Mouse (Mus musculus) neural tube, embryonic 14.5 days (tissue): Measurements from ENCODE around the gene Slc22a14. TPM values are rescaled to one million over a fixed set of nuclear protein-coding genes. Genes with fewer than 3 reads are reported as not detected.

Experiments used
- ATAC-seq: fragments of 200-750 bp; cut with Nextera tagmentation; 2 replicates; pipeline ENCODE4 v1.8.0; 2017; ENCODE audit warnings: low read depth, mild to moderate bottlenecking, moderate TSS enrichment, moderate library complexity
- H3K27ac ChIP-seq: fragments of 300-500 bp; sonication (generic); 2 replicates; pipeline ENCODE4 v1.5.1; 2014; ENCODE audit warnings: low read depth, mild to moderate bottlenecking, control low read depth, low read length, moderate library complexity, mixed read lengths
- H3K27me3 ChIP-seq: fragments of 300-500 bp; sonication (generic); 2 replicates; pipeline ENCODE4 v1.6.1; 2014; ENCODE audit warnings: low read length; ENCODE audit not compliant: control insufficient read depth, insufficient read depth
- H3K36me3 ChIP-seq: fragments of 300-500 bp; sonication (generic); 2 replicates; pipeline ENCODE4 v1.6.1; 2014; ENCODE audit warnings: low read length, mixed read lengths; ENCODE audit not compliant: control insufficient read depth, insufficient read depth
- H3K4me1 ChIP-seq: fragments of 300-500 bp; sonication (generic); 2 replicates; pipeline ENCODE4 v1.6.1; 2014; ENCODE audit warnings: low read length; ENCODE audit not compliant: control insufficient read depth, insufficient read depth
- H3K4me2 ChIP-seq: fragments of 300-500 bp; sonication (generic); 2 replicates; pipeline ENCODE4 v1.6.1; 2014; ENCODE audit warnings: mild to moderate bottlenecking, low read depth, low read length, control low read depth
- H3K4me3 ChIP-seq: fragments of 300-500 bp; sonication (generic); 2 replicates; pipeline ENCODE4 v1.5.1; 2014; ENCODE audit warnings: low read depth, low read length, control low read depth, mixed read lengths
- H3K9ac ChIP-seq: fragments of 300-500 bp; sonication (generic); replicated peaks from 2 replicates; pipeline ENCODE4 v1.6.1; 2014; ENCODE audit warnings: low read depth, mild to moderate bottlenecking, control low read depth, low read length, mixed read lengths
- H3K9me3 ChIP-seq: fragments of 300-500 bp; sonication (generic); 2 replicates; pipeline ENCODE4 v1.6.1; 2016; ENCODE audit warnings: low read length; ENCODE audit not compliant: control insufficient read depth
- WGBS: fragments of 180-500 bp; shearing (Covaris S2); extraction: QIAGEN DNeasy Blood & Tissue Kit; methylation state at CpG from one replicate; pipeline ENCODE4 v1.1.7; 2014; 5-methylcytosine and 5-hydroxymethylcytosine counted together
- polyA plus RNA-seq: library from polyadenylated mRNA; unstranded; fragments of >200 nt; fragmentation: Nextera tagmentation; extraction: Ambion mirVana; gene quantifications from 2 replicates; pipeline ENCODE4 v1.2.1, GENCODE M21; 2014

Gene Slc22a14
- polyA plus RNA-seq, 1 experiment from 2014 or later: not detected

DNA sequence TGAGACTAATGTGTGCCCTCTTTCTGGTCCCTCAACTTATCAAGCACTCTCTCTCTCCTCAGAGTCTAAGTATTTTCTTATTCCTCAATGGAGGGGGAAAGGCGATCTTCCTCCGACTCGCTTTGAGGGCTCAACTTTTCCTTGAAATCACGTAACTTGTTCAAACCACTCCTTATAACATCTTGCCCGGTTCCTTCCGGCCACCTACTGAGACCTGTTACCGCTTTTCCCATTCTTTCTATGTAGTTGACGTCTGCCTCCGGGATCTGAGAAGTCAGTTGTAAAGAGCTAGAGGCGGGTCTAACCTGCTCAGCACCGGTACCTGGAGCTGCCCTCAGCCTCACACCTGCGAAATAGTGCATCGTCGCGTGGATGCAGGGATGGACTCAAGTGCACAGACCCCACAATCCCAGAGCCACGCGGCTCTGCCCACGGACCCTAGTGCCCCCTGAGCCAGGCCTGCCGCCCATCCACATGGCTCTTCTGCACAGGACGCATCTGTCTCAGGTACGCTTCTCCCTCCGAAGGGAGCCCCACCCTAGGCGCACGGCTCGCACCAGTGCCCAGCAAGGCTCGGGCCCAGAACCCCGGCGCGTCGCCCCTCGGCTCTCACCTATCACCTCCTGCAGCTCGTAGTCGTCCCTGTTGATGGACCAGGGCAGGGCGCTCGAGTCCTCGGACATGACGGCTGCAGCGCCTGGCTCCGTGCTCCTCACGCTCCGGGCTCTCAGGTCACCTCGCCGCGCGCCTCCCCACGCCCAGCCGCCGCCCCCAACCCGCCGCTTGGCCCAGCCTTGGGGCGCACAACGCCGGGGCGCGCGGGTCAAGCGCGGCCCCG lies 43.7 kb downstream of the Slc22a14 start:
- WGBS: under 1% methylated on average over 59 of the region's 59 CpGs
- Histone ChIP-seq H3K36me3 (no peaks in the 10 kb centered on the region), H3K27ac (peak overlapping the region; percentile 93), H3K4me2 (peak overlapping the region; percentile 74), H3K9me3 (no peaks in the 10 kb centered on the region), H3K9ac (peak overlapping the region; percentile 72), H3K4me3 (peak overlapping the region; percentile 83), H3K27me3 (peaks cover 4% of the 10 kb centered on the region; the same call in 1 of the 2 replicates), H3K4me1 (peaks cover 11% of the 10 kb centered on the region; the same call in 1 of the 2 replicates)
- ATAC-seq: peak; percentile 38

DNA sequence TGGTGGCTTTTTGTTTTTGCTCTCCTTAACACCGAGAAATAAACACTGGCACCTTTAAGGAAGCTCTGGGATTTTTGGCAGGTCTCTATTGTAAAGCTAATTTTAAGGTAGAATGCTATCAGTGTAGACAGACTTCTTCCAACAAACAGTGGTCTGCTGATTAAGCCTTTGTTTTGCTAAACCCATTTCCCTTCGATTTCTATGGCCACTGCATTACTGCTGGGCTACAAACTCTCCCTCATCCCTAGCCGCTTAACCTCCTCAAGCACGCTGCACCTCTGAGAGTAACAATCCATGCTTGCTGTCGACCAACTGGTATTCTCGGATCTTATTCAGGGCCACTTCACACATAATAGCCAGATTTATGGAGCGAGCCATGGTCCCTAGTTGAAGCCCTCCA lies 44.4 kb downstream of the Slc22a14 start:
- Histone ChIP-seq H3K9ac (peak overlapping the region; percentile 72; the same call in 1 of the 2 replicates), H3K4me2 (peak overlapping the region; percentile 74), H3K27me3 (peaks cover 4% of the 10 kb centered on the region; the same call in 1 of the 2 replicates), H3K4me3 (peak overlapping the region; percentile 83), H3K36me3 (no peaks in the 10 kb centered on the region), H3K4me1 (peaks cover 11% of the 10 kb centered on the region; the same call in 1 of the 2 replicates), H3K9me3 (no peaks in the 10 kb centered on the region), H3K27ac (no peak overlapping the region)
- WGBS: 11% methylated on average over 7 of the region's 7 CpGs
- no peak for ATAC-seq

DNA sequence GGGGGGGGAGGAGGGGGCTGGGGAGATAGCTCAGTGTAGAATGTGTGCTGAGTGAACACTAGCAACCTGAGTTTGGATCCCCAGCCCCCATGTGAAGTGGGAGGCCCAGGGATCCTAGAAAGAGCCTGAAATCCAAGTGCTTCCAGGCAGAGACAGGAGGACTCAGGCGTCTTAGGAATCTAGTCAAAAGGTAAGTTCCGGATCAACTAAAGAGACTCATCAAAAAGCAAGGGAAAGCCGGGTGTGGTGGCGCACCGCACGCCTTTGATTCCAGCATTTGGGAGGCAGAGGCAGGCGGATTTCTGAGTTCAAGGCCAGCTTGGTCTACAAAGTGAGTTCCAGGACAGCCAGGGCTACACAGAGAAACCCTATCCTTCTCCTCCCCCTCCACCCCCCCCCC lies 44.9 kb downstream of the Slc22a14 start:
- WGBS: 91% methylated on average over 7 of the region's 7 CpGs
- Histone ChIP-seq H3K27ac (no peak overlapping the region), H3K4me1 (peaks cover 11% of the 10 kb centered on the region; the same call in 1 of the 2 replicates), H3K36me3 (no peaks in the 10 kb centered on the region), H3K4me3 (no peak overlapping the region), H3K9ac (no peak overlapping the region), H3K27me3 (peaks cover 4% of the 10 kb centered on the region; the same call in 1 of the 2 replicates), H3K4me2 (peak overlapping the region; percentile 74), H3K9me3 (no peaks in the 10 kb centered on the region)
- no peak for ATAC-seq

DNA sequence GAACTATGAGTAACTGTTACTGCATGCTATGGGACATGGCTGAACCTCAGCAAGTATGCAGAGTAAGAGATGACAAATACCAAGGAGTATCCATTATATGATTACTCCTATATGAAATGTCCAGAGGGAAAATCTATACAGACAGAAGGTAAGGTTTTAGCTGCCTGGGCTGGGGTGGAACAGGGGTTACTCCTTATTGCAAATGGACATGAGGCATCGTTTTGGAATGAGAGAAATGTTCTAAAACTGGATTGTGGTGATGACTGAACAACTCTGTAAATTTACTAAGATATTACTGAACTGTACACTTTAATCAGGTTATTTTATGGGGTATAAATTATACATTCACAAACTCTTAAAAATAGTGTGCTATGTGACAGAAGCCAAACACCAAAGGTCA lies 46.5 kb downstream of the Slc22a14 start:
- H3K4me1 ChIP-seq: peaks cover 11% of the 10 kb centered on the region; the same call in 1 of the 2 replicates
- no peak overlapping the region for H3K4me3 ChIP-seq
- H3K36me3 ChIP-seq: no peaks in the 10 kb centered on the region
- 95% methylated on average over 1 of the region's 1 CpGs for WGBS
- no peak overlapping the region for H3K27ac ChIP-seq
- no peak overlapping the region for H3K4me2 ChIP-seq
- no peak overlapping the region for H3K9ac ChIP-seq
- H3K27me3 ChIP-seq: peaks cover 4% of the 10 kb centered on the region; the same call in 1 of the 2 replicates
- H3K9me3 ChIP-seq: no peaks in the 10 kb centered on the region
- ATAC-seq: no peak

DNA sequence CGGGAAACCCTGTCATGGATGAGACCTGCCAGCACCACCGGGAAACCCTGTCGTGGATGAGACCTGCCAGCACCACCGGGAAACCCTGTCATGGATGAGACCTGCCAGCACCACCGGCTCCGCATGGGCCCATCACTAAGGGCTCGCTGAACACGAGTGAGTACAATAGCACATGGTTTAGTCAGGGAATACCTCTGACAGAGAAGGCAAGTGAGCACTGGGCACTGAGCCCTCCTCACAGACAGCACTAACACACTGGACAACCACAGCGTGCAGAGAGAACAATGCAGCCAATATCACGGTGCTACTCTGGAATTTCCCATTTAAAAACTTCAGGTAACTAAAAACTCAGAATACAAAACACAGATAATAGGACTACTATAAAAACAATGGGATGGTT lies 52.3 kb downstream of the Slc22a14 start:
- Histone ChIP-seq H3K4me1 (no peaks in the 10 kb centered on the region), H3K4me2 (no peak overlapping the region)

DNA sequence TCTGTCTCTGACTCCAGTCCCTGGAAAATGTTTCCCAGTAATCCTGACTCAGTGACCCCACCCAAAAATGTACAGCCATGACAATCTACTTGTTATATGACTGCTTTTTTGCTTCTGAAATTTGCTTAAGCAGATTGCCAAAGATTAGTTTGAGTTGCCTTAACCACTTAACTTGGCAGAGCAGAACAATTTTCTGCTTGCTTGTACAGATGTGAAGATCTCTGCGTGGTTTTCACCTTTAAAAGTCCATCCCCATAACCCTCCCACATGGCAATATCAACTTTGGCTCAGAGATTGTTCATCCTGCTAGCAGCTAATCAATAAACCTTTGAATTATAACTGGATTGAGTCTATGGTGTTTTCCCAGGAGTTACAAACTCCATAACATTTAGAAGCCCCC lies 56.3 kb downstream of the Slc22a14 start:
- no peak for ATAC-seq
- Histone ChIP-seq H3K27me3 (no peaks in the 10 kb centered on the region), H3K9ac (no peak overlapping the region), H3K4me3 (no peak overlapping the region), H3K4me1 (no peaks in the 10 kb centered on the region), H3K4me2 (no peak overlapping the region), H3K36me3 (no peaks in the 10 kb centered on the region), H3K9me3 (no peaks in the 10 kb centered on the region), H3K27ac (no peak overlapping the region)
- WGBS: 86% methylated on average over 1 of the region's 1 CpGs

More for the DNA sequence above, 52.3 kb downstream of the Slc22a14 start:
- H3K4me3 ChIP-seq: no peak overlapping the region
- H3K9ac ChIP-seq: no peak overlapping the region
- WGBS: 88% methylated on average over 10 of the region's 10 CpGs
- no peaks in the 10 kb centered on the region for H3K9me3 ChIP-seq
- no peak for ATAC-seq
- H3K36me3 ChIP-seq: no peaks in the 10 kb centered on the region
- H3K27me3 ChIP-seq: no peaks in the 10 kb centered on the region
- H3K27ac ChIP-seq: no peak overlapping the region

DNA sequence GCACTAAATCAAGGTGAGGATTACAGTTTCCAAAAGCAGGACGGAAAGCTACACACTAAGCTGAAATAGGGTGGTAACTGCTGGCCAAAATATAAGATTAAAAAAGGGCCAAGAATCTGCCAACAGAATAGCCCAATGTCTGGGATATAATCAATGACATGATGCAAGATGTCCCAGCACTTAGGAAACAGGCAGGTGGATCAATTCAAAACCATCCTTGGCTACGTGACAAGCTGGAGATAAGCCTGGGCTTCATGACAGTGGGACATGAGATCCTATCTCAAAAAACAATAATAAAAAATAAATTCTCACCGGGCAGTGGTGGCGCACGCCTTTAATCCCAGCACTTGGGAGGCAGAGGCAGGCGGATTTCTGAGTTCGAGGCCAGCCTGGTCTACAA lies 59.5 kb downstream of the Slc22a14 start:
- Histone ChIP-seq H3K9ac (no peak overlapping the region), H3K4me3 (no peak overlapping the region), H3K4me1 (no peaks in the 10 kb centered on the region), H3K27ac (no peak overlapping the region), H3K4me2 (no peak overlapping the region), H3K9me3 (no peaks in the 10 kb centered on the region), H3K36me3 (no peaks in the 10 kb centered on the region), H3K27me3 (no peaks in the 10 kb centered on the region)
- no peak for ATAC-seq
- WGBS: 94% methylated on average over 7 of the region's 7 CpGs

DNA sequence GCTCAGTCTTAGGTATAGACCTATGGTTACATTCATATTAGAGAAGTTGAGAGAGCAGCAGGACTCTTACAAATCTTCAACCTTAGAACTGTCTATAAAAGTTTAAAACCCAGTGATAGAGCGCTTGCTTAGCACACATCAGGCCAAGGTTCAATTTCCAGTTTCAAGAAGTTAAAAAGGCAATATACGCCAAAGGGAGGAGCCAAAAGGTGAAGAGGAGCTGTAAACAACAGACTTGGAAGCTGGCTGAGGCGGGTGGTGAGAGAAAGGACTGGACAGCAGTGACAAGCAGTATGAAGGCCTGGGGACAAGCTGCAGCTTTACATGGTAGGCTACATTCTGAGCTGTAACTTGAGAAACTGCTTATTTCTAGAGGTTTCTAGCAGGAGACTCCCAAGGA lies 66.8 kb downstream of the Slc22a14 start:
- 88% methylated on average over 3 of the region's 3 CpGs for WGBS
- H3K27ac ChIP-seq: no peak overlapping the region
- no peak overlapping the region for H3K9ac ChIP-seq
- H3K4me3 ChIP-seq: no peak overlapping the region
- no peak overlapping the region for H3K4me2 ChIP-seq
- ATAC-seq: no peak
- no peaks in the 10 kb centered on the region for H3K27me3 ChIP-seq
- H3K36me3 ChIP-seq: no peaks in the 10 kb centered on the region
- no peaks in the 10 kb centered on the region for H3K4me1 ChIP-seq
- no peaks in the 10 kb centered on the region for H3K9me3 ChIP-seq

DNA sequence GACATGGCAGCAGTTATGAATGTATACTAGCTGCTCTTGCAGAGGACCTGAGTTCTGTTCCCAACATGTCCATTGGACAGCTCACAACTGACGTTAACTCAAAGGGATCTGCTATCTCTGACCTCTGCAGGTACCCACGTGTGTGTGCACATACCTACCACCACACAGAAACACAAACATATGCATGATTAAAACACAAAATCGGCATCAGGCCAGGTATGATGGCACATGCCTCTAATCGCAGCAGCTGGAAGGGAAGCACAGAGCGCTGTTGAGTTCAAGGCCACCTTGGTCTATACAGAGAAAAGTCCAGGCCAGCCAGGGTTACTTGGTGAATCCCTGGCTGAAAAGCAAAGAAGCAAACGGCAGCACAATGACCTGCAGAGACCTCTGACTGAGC lies 67.7 kb downstream of the Slc22a14 start:
- H3K27ac ChIP-seq: no peak overlapping the region
- H3K27me3 ChIP-seq: no peaks in the 10 kb centered on the region
- no peaks in the 10 kb centered on the region for H3K36me3 ChIP-seq
- 88% methylated on average over 6 of the region's 6 CpGs for WGBS
- H3K4me1 ChIP-seq: no peaks in the 10 kb centered on the region
- H3K9me3 ChIP-seq: no peaks in the 10 kb centered on the region
- H3K4me3 ChIP-seq: no peak overlapping the region
- H3K4me2 ChIP-seq: no peak overlapping the region
- no peak overlapping the region for H3K9ac ChIP-seq
- ATAC-seq: no peak
